Mouse (Mus musculus) E14TG2a.4 (cell line): Measurements from ENCODE around the gene Lgals9.

Experiments used
- H3K27me3 ChIP-seq: 2 replicates; pipeline ENCODE4 v1.6.1; 2014; ENCODE audit warnings: low read length, control low read depth; ENCODE audit not compliant: insufficient read depth
- H3K36me3 ChIP-seq: 2 replicates; pipeline ENCODE4 v1.6.1; 2014; ENCODE audit warnings: low read length, control low read depth; ENCODE audit not compliant: insufficient read depth
- H3K4me1 ChIP-seq: replicated peaks from 2 replicates; pipeline ENCODE4 v1.6.1; 2014; ENCODE audit warnings: low read depth, low read length, control low read depth
- H3K4me3 ChIP-seq: replicated peaks from 2 replicates; pipeline ENCODE4 v1.5.1; 2014; ENCODE audit warnings: mild to moderate bottlenecking, low read length
- H3K9me3 ChIP-seq: 2 replicates; pipeline ENCODE4 v1.6.1; 2014; ENCODE audit warnings: low read length, control low read depth
- CTCF ChIP-seq: conservative IDR thresholded peaks from 2 replicates; pipeline ENCODE4 v1.5.1; 2014; ENCODE audit warnings: low read length
- NANOG ChIP-seq: IDR thresholded peaks from 2 replicates; pipeline ENCODE4 v1.6.1; 2014; ENCODE audit warnings: borderline replicate concordance, low read length, mixed read lengths
- POU5F1 ChIP-seq: IDR thresholded peaks from 2 replicates; pipeline ENCODE4 v1.6.1; 2014; ENCODE audit warnings: low read length, borderline replicate concordance

Gene Lgals9

GRCm38 (mm10) chr11:78956260-78956659, 28.5 kb downstream of the Lgals9 start:
- H3K36me3 ChIP-seq, result no peaks in the 10 kb centered on the region
- H3K4me1 ChIP-seq, result peaks cover 8% of the 10 kb centered on the region
- no peaks in the 10 kb centered on the region for H3K9me3 ChIP-seq
- H3K4me3 ChIP-seq, result peak overlapping the region; percentile 63
- TF ChIP-seq POU5F1 (no peak), CTCF (peak; percentile 85), NANOG (no peak)
- peaks cover 62% of the 10 kb centered on the region for H3K27me3 ChIP-seq

DNA sequence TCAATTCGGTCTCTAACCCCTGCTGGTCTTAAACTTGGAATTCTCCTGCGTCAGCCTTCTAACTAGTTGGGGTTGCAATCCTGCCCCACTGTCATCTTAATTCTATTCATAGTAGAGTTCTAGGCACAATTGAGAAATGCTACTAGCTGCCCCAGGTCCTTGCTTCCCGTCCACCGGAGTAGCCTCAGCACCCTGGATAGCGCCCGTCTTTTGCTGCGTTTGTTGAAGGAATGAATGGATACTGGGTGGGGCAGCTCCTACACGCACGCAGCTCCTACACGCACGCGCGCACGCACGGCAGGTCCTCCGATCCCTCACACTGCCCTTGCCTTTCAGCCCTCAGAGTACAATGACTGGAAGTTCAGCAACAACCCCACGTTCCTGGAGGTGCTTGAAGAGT, 32.3 kb downstream of the Lgals9 start:
- no peak for TF ChIP-seq CTCF
- no peak for TF ChIP-seq NANOG
- no peak for TF ChIP-seq POU5F1
- H3K27me3 ChIP-seq, result peaks cover 81% of the 10 kb centered on the region

GRCm38 (mm10) chr11:78950365-78950764, 34.4 kb downstream of the Lgals9 start:
- Histone ChIP-seq H3K27me3 (peaks cover 72% of the 10 kb centered on the region), H3K9me3 (no peaks in the 10 kb centered on the region), H3K4me3 (no peak overlapping the region), H3K4me1 (peaks cover 3% of the 10 kb centered on the region), H3K36me3 (no peaks in the 10 kb centered on the region)
- TF ChIP-seq POU5F1 (no peak), NANOG (no peak), CTCF (no peak)

More for the DNA sequence above, 32.3 kb downstream of the Lgals9 start:
- Histone ChIP-seq H3K36me3 (no peaks in the 10 kb centered on the region), H3K4me3 (peak overlapping the region; percentile 53), H3K4me1 (peaks cover 8% of the 10 kb centered on the region), H3K9me3 (no peaks in the 10 kb centered on the region)

GRCm38 (mm10) chr11:78943083-78943482, 41.7 kb downstream of the Lgals9 start:
- Histone ChIP-seq H3K9me3 (no peaks in the 10 kb centered on the region), H3K4me3 (no peak overlapping the region), H3K27me3 (peaks cover 22% of the 10 kb centered on the region), H3K36me3 (no peaks in the 10 kb centered on the region), H3K4me1 (no peaks in the 10 kb centered on the region)
- TF ChIP-seq POU5F1, result no peak
- TF ChIP-seq NANOG, result no peak
- no peak for TF ChIP-seq CTCF

DNA sequence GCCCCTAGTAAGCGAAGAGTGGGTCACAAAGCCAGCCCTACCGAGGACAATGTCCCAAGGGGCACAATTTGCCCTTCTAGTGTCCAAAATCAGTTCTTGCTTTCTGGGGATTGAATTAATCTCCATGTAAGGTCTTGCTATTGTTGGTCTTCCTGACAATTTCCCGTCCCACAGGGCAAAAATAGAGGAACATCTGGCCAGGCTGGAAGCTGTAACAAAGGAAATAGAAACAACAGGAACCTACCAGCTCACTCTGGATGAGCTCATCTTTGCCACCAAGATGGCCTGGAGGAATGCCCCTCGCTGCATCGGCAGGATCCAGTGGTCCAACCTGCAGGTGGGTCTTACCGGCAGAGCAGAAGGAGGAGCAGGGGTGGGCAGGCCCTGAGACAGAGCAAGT, 49.6 kb downstream of the Lgals9 start:
- Histone ChIP-seq H3K9me3 (no peaks in the 10 kb centered on the region), H3K36me3 (no peaks in the 10 kb centered on the region), H3K4me1 (no peaks in the 10 kb centered on the region), H3K4me3 (no peak overlapping the region), H3K27me3 (peaks cover 25% of the 10 kb centered on the region)
- TF ChIP-seq CTCF (no peak), NANOG (no peak), POU5F1 (no peak)

DNA sequence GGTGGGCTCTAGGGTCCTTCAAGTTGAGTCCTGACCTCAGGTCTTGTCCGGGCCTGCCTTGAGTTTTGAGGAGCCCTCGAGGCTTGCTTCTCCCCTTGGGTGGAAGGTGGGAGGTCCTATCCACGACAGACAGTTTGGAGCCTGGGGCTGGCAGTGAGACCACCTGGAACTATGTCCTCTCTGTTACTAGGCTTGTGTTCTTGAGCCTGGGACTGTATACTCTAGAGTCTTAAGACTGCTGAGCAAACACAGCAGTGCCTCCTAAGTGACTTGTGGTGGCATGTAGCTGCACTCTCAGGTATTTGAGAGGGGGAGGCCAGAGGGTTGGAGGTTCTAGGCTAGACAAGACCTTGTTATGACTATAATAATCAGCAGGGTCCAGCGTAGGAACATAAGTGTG, 50.0 kb downstream of the Lgals9 start:
- H3K27me3 ChIP-seq, result peaks cover 28% of the 10 kb centered on the region
- no peaks in the 10 kb centered on the region for H3K4me1 ChIP-seq
- no peaks in the 10 kb centered on the region for H3K36me3 ChIP-seq
- H3K4me3 ChIP-seq, result no peak overlapping the region
- TF ChIP-seq NANOG (no peak), CTCF (no peak), POU5F1 (no peak)
- no peaks in the 10 kb centered on the region for H3K9me3 ChIP-seq

DNA sequence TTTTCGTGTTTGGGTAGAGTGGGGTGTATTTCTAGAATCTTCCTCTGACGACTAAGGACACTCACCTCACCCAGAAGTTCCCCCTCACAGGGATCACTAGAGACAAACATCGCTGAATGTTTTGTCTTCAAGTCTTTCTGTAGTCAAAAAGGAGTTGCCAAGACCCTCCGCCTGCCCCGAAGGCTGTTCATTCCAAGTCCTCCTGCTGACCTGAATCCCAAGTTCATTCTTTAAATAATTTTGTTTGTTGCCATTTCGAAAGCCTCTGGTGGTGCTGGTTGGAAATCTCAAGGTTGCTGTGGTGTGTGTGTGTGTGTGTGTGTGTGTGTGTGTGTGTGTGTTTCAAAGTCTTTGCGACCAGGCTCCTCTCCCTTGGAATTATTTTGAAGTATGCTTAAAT, 50.4 kb downstream of the Lgals9 start:
- Histone ChIP-seq H3K4me3 (no peak overlapping the region), H3K27me3 (peaks cover 31% of the 10 kb centered on the region), H3K36me3 (no peaks in the 10 kb centered on the region), H3K9me3 (no peaks in the 10 kb centered on the region), H3K4me1 (no peaks in the 10 kb centered on the region)
- no peak for TF ChIP-seq POU5F1

DNA sequence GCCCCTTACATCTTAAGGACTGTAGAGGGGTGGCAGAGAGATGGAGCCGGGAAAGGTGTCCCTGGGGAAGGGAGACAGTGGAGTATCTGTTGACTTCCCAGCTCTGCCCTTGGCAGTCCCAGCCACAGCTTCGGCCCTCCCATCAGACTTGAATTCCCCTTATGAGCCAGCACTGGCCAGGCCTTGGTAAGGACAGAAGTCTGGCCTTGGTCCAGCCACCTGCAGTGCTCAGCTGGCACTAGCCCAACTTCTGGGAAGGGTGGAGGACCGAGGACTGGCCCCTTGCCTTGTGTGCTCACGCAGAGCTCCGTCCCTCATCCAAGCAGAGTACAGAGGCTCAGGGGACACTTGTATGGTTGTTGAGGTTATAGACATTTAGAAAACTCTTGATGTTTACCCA, 55.4 kb downstream of the Lgals9 start:
- Histone ChIP-seq H3K4me3 (no peak overlapping the region), H3K36me3 (no peaks in the 10 kb centered on the region), H3K4me1 (peaks cover 22% of the 10 kb centered on the region), H3K9me3 (0 out of 2 replicates have a peak, but pooled peaks cover 3% of the 10 kb centered on the region), H3K27me3 (peaks cover 66% of the 10 kb centered on the region)
- no peak for TF ChIP-seq POU5F1
- TF ChIP-seq NANOG, result no peak
- no peak for TF ChIP-seq CTCF

DNA sequence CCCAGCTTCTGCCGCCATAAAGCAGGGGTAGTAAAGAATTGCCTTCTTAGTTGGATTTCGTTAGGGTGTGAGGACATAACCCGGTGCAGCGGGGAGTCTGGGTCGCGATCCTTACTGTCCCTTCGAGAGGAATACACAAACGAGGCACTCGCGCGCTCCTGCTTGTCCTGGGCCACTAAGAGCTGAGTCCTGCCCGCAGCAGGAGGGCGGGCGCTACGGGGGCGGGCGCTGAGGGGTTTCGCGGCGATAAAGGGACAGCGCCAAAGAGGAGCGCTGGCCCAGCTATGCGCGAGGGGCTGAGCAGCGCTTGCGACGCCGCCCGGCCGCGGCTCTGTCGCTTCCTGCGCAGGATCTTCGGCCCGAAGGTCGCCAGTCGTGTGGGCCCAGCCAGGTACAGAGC, 59.8 kb downstream of the Lgals9 start:
- peaks cover 39% of the 10 kb centered on the region for H3K4me1 ChIP-seq
- peaks cover 72% of the 10 kb centered on the region for H3K27me3 ChIP-seq
- H3K9me3 ChIP-seq, result 0 out of 2 replicates have a peak, but pooled peaks cover 3% of the 10 kb centered on the region
- no peaks in the 10 kb centered on the region for H3K36me3 ChIP-seq
- no peak for TF ChIP-seq CTCF
- no peak for TF ChIP-seq POU5F1
- no peak for TF ChIP-seq NANOG
- peak overlapping the region; percentile 74 for H3K4me3 ChIP-seq
